Mouse (Mus musculus): Measurements from ENCODE around the gene Pnkd. TPM values are rescaled to one million over a fixed set of nuclear protein-coding genes. Genes with fewer than 3 reads are reported as not detected.

Gene Pnkd
- polyA plus RNA-seq, 1 experiment from 2014 or later, result 46.7 TPM

DNA sequence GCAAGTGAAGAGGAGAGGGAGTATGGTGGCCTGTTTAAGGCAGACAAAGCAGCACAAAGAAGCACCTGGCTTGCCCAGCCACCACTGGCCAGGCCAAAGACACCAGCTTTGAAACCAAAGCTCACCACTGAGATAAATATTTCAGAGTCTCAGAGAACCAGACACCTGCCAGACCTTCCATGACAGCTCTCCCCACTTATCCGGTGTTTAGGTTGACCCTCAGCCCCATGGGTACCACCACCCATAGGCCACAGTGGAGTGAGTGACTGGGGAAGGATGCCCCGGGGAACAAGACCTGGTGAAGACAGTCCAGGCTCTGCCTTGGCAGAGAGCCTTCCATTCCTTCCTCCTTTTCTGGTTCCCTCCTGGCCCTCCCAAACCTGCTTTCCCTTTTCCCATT lies 18.1 kb downstream of the Pnkd start:
- 68% methylated on average over 2 of the region's 2 CpGs for WGBS (ENCODE audit: insufficient replicate concordance)
- Histone ChIP-seq H3K9me3 (ENCODE audit: low read length) (no peaks in the 10 kb centered on the region), H3K27ac (ENCODE audit: low read depth) (no peak overlapping the region), H3K27me3 (ENCODE audit: insufficient read depth, low read length) (no peaks in the 10 kb centered on the region), H3K4me3 (ENCODE audit: low read depth, low read length) (no peak overlapping the region), H3K9ac (replicated peaks) (peak overlapping the region; percentile 78; the same call in 1 of the 2 replicates), H3K4me2 (ENCODE audit: low read depth, low read length) (peak overlapping the region; percentile 82), H3K4me1 (ENCODE audit: insufficient read depth) (peaks cover 42% of the 10 kb centered on the region), H3K36me3 (replicated peaks; ENCODE audit: insufficient read depth, low read length) (no peaks in the 10 kb centered on the region)
- no peak for ATAC-seq
- DNase-seq, result no peak
- TF ChIP-seq EP300 (IDR thresholded peaks at IDR 0.05; ENCODE audit: low read depth) (no peak), CTCF (IDR thresholded peaks at IDR 0.05; ENCODE audit: low read depth) (no peak)

DNA sequence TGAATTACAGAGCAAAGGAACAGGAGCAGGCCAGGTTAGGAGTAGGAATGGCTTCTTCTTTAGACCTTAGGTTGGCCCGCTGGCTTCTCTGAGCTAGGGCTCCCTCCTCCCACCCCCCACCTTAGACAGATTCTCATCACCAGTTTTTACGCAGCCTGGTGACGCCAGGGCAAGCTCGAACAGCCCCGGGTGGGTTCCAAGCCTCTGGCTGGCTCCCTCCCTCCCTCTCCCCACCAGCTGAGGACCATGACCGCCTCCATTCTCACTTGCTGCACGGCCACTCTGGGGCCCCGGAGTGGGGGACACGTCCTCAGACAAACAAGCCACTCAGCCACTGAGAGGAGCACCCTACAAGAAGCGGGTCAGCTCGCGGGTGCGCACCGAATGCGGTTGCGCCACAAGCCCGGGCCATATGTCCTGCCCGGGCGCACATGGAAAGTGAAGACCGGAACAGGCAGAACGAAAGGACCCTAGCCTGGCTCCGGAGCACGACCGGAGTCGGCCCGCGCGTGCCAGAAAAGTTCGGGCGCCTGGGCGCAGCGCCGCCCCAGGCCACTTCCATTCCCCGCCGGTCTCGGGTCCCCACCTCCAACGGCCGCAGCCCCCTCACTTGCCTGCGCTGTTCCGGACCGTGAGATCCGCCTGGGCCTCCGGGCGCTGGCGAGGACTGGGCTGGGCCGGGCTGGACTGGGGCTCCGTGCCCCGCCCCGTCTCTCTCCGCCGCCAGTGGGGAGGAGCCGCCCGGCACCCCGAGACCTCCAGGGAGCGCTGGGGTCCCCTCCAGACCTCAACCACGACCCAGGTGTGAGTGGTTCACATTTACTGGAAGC lies 19.0 kb downstream of the Pnkd start:
- TF ChIP-seq CTCF (IDR thresholded peaks at IDR 0.05; ENCODE audit: low read depth), result 0 out of 2 replicates have a peak, but pooled peaks have one; percentile 19
- no peak for TF ChIP-seq EP300 (IDR thresholded peaks at IDR 0.05; ENCODE audit: low read depth)
- ATAC-seq (peak; percentile 91), DNase-seq (peak; percentile 81)
- under 1% methylated on average over 48 of the region's 56 CpGs for WGBS (ENCODE audit: insufficient replicate concordance)
- H3K4me3 ChIP-seq (ENCODE audit: low read depth, low read length), result peak overlapping the region; percentile 70
- H3K4me1 ChIP-seq (ENCODE audit: insufficient read depth), result peaks cover 39% of the 10 kb centered on the region
- no peaks in the 10 kb centered on the region for H3K27me3 ChIP-seq (ENCODE audit: insufficient read depth, low read length)
- peak overlapping the region; percentile 78 for H3K9ac ChIP-seq (replicated peaks)
- H3K36me3 ChIP-seq (replicated peaks; ENCODE audit: insufficient read depth, low read length), result no peaks in the 10 kb centered on the region
- H3K27ac ChIP-seq (ENCODE audit: low read depth), result peak overlapping the region; percentile 85
- no peaks in the 10 kb centered on the region for H3K9me3 ChIP-seq (ENCODE audit: low read length)
- peak overlapping the region; percentile 82 for H3K4me2 ChIP-seq (ENCODE audit: low read depth, low read length)

GRCm38 (mm10) chr1:74304339-74304790 lies 19.6 kb downstream of the Pnkd start:
- peaks cover 36% of the 10 kb centered on the region for H3K4me1 ChIP-seq (ENCODE audit: insufficient read depth)
- peak overlapping the region; percentile 78 for H3K9ac ChIP-seq (replicated peaks)
- 3% methylated on average over 12 of the region's 12 CpGs for WGBS (ENCODE audit: insufficient replicate concordance)

GRCm38 (mm10) chr1:74304946-74305345 lies 20.2 kb downstream of the Pnkd start:
- TF ChIP-seq CTCF (IDR thresholded peaks at IDR 0.05; ENCODE audit: low read depth) (no peak), EP300 (IDR thresholded peaks at IDR 0.05; ENCODE audit: low read depth) (no peak)
- no peak for ATAC-seq
- 77% methylated on average over 4 of the region's 4 CpGs for WGBS (ENCODE audit: insufficient replicate concordance)

More at GRCm38 (mm10) chr1:74304339-74304790, 19.6 kb downstream of the Pnkd start:
- no peaks in the 10 kb centered on the region for H3K36me3 ChIP-seq (replicated peaks; ENCODE audit: insufficient read depth, low read length)
- H3K27ac ChIP-seq (ENCODE audit: low read depth), result peak overlapping the region; percentile 85
- peak overlapping the region; percentile 70 for H3K4me3 ChIP-seq (ENCODE audit: low read depth, low read length)
- no peak for DNase-seq
- H3K4me2 ChIP-seq (ENCODE audit: low read depth, low read length), result peak overlapping the region; percentile 82
- TF ChIP-seq EP300 (IDR thresholded peaks at IDR 0.05; ENCODE audit: low read depth) (no peak), CTCF (IDR thresholded peaks at IDR 0.05; ENCODE audit: low read depth) (no peak)
- peak; percentile 53 for ATAC-seq
- no peaks in the 10 kb centered on the region for H3K9me3 ChIP-seq (ENCODE audit: low read length)
- no peaks in the 10 kb centered on the region for H3K27me3 ChIP-seq (ENCODE audit: insufficient read depth, low read length)

GRCm38 (mm10) chr1:74305522-74305921 lies 20.8 kb downstream of the Pnkd start, which contains the start of gene Tmbim1:
Tmbim1 (minus strand) TSS chr1:74305622.
- Histone ChIP-seq H3K4me3 (ENCODE audit: low read depth, low read length) (peak within 1 kb of the TSS; percentile 70), H3K27me3 (ENCODE audit: insufficient read depth, low read length) (no peaks in the 10 kb centered on the region), H3K4me1 (ENCODE audit: insufficient read depth) (peaks cover 34% of the 10 kb centered on the region), H3K9me3 (ENCODE audit: low read length) (no peaks in the 10 kb centered on the region), H3K36me3 (replicated peaks; ENCODE audit: insufficient read depth, low read length) (no peaks in the 10 kb centered on the region), H3K4me2 (ENCODE audit: low read depth, low read length) (peak within 1 kb of the TSS; percentile 82), H3K27ac (ENCODE audit: low read depth) (0 out of 2 replicates have a peak within 1 kb of the TSS, but pooled peaks have one; percentile 85), H3K9ac (replicated peaks) (peak within 1 kb of the TSS; percentile 78; the same call in 1 of the 2 replicates)
- WGBS (ENCODE audit: insufficient replicate concordance), result 90% methylated on average over 2 of the region's 2 CpGs
- ATAC-seq (no peak), DNase-seq (no peak)
- TF ChIP-seq CTCF (IDR thresholded peaks at IDR 0.05; ENCODE audit: low read depth) (no peak), EP300 (IDR thresholded peaks at IDR 0.05; ENCODE audit: low read depth) (no peak)

More at GRCm38 (mm10) chr1:74304946-74305345, 20.2 kb downstream of the Pnkd start:
- no peak overlapping the region for H3K27ac ChIP-seq (ENCODE audit: low read depth)
- DNase-seq, result no peak
- H3K4me2 ChIP-seq (ENCODE audit: low read depth, low read length), result no peak overlapping the region
- H3K36me3 ChIP-seq (replicated peaks; ENCODE audit: insufficient read depth, low read length), result no peaks in the 10 kb centered on the region
- H3K9me3 ChIP-seq (ENCODE audit: low read length), result no peaks in the 10 kb centered on the region
- no peaks in the 10 kb centered on the region for H3K27me3 ChIP-seq (ENCODE audit: insufficient read depth, low read length)
- peaks cover 34% of the 10 kb centered on the region for H3K4me1 ChIP-seq (ENCODE audit: insufficient read depth)
- no peak overlapping the region for H3K4me3 ChIP-seq (ENCODE audit: low read depth, low read length)
- H3K9ac ChIP-seq (replicated peaks), result no peak overlapping the region

DNA sequence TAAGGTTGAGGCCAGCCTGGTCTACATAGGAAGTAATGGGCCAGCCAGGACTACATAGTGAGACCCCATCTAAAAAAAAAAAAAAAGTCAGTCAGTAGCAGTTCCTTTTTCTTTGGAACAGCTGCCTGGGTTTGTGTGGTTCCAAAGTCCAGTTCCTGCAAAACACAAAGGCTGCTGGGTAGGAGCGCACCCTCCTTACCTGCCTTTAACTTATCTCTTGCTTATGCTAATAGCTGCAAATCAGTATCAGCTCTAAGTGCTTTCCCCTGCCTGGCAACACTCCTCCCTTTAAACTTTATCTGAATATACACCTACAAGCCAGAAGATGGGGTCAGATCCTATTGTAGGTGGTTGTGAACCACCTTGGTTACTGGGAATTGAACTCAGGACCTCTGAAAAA lies 22.4 kb downstream of the Pnkd start:
- DNase-seq, result no peak
- no peaks in the 10 kb centered on the region for H3K36me3 ChIP-seq (replicated peaks; ENCODE audit: insufficient read depth, low read length)
- no peaks in the 10 kb centered on the region for H3K27me3 ChIP-seq (ENCODE audit: insufficient read depth, low read length)
- TF ChIP-seq EP300 (IDR thresholded peaks at IDR 0.05; ENCODE audit: low read depth) (no peak), CTCF (IDR thresholded peaks at IDR 0.05; ENCODE audit: low read depth) (no peak)
- H3K4me1 ChIP-seq (ENCODE audit: insufficient read depth), result peaks cover 26% of the 10 kb centered on the region
- no peak overlapping the region for H3K4me2 ChIP-seq (ENCODE audit: low read depth, low read length)
- ATAC-seq, result no peak
- H3K9ac ChIP-seq (replicated peaks), result no peak overlapping the region
- no peaks in the 10 kb centered on the region for H3K9me3 ChIP-seq (ENCODE audit: low read length)
- WGBS (ENCODE audit: insufficient replicate concordance), result 75% methylated on average over 1 of the region's 1 CpGs
- H3K27ac ChIP-seq (ENCODE audit: low read depth), result no peak overlapping the region
- no peak overlapping the region for H3K4me3 ChIP-seq (ENCODE audit: low read depth, low read length)
